Mouse (Mus musculus): ENCODE data around the gene Plekho1.

The Plekho1 gene

DNA sequence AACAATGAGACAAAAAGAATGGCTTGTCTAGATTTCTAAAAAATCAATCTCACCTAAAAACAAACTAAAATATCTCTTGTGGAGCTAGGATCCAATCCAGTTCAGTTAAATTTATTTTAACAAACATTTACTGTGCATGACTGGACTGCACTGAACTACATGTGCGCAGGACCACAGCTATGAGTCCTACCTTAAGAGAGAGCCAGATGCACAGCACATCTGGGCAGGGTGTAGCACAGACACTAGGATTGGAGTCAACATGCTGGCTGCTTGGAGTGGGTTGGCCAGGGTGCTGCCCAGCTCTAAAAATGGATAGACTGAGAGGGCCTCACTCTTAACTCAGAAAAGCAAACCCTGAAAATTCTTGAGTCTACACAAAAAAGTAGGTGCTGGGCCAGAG, 5.8 kb upstream of the Plekho1 start:
- no peak for DNase-seq (ENCODE audit: low read depth)

DNA sequence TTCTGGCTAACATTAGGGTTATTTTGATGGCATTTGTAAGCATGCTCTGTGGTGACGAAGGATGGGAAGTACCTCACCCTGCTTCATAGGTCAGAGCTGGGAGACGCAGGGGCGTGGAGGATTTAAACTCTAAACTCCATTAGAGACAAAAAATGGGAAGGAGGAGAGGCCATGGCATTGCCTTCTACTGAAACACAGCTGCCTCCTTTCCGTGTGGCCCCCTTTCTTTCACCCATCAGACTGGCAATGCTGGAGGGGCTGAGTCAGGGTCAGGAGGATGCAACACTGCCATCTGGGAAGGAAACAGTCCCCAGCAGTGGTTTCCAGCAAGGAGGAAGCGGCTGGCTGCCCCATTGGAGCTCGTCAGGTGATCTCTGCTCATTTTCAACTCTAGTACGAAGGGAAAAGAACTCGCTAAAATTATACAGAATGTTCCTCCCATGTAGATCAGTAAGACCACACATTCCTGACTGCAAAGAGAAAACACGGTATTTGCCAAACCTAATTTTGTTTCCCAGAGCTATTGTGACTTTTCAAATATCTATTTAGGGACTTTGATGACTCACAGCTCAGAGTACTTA, 5.2 kb upstream of the Plekho1 start:
- DNase-seq (ENCODE audit: low read depth), result no peak

DNA sequence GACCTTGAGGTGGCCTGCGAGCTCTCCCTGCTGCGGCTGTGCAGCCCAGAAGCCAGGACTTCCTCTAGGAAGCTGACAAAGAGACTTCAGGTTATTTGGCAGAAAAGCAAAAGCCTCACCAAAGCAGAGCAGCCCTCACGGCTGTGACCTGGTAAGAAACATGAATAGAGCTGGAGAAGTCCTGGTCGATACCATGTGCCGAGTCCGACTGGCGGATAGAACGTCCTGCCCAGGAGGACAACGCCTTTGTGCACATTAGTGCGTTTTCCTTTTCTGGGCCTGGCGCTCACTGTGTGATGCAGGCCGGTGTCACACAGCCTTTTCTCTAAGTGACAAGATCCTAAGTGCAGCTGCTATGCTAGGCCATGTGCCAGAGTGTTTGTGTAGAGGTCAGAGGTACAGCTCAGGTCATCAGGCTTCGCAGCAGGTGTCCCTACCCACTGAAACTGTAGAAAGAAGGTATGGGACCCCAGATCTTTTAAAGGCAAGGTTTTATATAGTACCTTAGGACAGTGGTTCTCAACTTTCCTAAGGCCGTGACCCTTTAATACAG, 4.4 kb upstream of the Plekho1 start:
- DNase-seq (ENCODE audit: low read depth), result no peak

DNA sequence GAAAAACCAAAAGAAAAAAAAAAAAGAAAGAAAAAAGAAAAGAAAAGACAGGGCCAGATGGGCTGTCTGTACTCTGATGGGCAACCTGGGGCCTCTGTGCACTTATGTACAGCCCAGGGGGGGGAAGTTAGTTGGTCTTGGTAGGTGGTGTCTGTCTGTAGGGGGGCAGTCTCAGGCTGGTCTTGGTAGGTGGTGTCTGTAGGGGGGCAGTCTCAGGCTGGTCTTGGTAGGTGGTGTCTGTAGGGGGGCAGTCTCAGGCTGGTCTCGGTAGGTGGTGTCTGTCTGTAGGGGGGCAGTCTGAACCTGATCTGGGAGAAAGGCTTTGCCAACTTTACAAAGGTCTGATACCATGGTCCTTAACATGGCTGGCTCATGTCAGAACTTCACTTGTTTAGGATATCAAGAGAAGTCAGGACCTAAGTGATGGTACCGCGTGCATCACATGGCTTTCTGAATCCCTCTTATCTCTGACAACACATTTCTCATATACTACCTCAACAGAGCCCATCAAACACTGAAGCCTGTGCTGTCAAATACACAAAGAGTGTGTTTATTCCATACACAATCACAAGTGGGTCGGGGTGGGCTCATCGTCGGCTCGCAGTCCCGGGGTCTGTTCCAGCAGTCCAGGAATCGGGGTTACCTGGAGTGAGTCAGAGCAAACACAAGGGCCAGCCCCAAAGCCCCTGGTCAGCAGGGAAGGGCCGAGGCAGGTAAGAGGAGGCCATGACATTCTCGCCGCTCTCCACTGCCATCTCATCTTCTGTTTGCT, 3.7 kb upstream of the Plekho1 start:
- DNase-seq (ENCODE audit: low read depth), result no peak

DNA sequence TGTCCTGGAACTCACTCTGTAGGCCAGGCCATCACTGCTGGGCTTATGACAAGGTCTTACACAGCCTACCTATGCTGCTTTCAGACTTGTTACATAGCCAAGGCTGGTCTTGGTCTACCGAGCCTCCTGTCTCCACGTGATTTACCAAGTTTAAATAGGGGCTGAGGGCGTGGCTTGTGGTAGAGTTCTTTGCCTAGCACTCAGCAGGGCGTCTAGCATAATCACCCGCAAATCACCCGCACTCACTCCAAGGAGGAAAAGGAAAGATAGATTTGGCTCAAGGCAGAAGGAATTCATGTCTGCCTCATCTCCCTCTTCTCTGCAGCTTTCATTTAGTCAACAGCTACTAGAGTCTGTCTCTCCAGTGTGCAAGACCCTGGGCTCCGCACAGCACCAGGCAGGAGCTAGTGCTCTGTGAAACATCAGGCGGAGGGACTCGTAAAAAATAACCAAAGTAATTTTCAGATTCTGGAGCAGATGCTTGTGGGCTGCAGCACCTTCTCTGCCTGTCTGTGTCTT, 1.5 kb upstream of the Plekho1 start:
- DNase-seq (ENCODE audit: low read depth), result no peak

DNA sequence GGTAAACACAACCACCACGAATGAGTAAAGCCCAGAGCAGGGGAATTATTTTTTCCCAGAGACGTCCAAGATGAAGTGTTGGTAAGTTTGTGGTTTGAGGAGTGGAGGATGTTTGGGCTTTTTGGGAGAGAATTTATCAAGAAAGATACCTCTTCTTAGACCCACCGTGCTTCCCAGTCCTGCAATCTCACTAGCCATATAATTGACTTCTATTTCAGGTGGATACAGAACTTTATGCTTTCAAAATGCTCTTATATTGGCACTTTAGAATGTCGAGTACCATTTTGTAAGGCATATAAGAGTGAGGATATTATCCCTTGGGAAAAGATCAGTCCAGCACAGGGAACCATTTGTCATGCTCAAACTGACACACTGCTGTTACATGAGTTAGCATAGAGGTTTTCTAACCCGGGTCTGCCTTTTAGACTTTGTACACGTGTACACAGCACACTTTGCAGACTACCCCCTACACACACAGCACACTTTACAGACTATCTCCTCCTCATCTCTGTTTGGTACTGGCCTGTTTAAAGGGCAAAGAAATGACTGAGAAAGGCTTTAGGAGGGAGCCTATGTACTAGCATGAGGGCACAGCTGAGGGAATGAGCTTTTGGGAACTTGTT, 761 bp upstream of the Plekho1 start:
- no peak for DNase-seq (ENCODE audit: low read depth)

DNA sequence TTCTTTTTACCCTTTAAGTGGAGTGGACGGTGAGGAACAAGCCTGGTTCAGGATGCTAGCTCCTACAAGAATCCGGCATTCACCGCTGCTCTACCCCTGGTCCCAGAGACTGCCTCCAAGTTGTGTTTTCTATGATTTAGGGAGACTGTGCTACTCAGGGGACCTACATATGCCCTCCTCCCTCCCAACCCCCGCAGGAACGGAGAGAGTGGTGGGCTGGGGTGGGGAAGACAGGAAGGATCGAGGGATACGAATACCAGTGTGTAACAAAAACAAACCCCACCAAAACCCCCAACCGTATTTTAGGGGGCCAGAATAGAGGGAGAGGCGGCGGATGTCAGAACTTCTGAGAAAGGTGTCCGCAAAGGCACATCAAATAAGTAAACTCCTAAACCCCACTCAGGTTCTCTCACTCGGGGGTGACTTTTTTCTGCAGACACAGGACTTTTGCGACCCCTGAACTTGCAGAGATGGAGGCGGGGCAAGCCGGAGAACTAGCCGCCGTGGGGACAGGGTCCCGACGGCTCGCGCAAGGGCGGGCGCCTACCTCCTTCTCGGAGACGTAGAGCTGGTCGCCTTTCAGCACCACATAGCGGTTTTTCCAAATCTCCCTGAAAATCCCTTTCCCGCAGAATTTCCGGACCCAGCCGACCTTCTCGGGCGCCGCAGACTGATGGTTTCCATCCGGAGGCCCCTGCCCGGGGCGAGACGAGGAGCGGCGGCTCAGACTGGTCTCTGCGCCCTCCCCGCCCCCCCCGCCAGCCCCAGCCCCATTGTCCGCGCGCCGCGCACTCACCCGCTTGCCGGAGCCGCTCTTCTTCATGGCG, 613 bp downstream of the Plekho1 start:
- DNase-seq (ENCODE audit: low read depth), result no peak

DNA sequence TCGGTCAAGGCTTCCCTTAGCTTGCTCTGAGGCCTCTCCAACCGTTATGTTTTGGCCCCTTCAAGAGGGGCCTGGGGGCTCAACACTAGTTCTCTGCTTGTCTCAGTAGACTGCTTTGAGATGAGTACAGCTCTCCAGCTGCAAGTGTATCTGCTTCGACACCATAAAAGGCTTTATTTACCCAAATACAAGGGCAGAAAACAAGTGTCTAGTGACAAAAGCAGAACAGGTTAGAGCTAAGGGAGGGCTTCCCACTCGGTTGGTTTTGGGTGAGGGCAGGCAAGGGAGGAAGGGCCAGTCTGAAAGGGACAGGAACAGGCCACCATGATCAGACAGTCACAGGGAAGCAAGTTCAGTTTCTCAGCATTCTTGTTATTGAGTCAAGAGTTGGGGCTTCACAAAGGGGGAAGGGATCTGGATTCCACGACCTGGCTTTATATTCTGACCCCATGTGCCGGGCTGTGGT, 1.4 kb downstream of the Plekho1 start:
- DNase-seq (ENCODE audit: low read depth), result no peak

DNA sequence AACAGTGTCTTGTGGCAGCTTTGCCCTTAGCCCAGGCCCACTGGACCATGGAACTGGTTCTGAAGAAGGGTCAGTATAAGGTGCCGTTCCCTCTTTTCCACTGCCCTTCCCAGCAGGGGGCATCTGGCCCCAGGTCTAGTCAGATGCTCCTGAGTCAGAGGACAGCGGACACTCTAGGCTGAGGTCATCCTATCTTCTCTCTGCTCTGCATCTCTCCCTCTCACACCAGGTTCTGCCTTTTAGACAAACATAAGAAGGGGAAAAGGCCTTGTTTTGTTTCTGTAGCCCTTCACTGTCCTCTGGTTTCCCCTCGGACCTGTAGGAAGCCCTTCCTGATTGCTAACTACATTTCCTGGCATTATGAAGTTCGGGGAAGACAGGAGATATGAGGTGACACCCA, 1.9 kb downstream of the Plekho1 start:
- no peak for DNase-seq (ENCODE audit: low read depth)

DNA sequence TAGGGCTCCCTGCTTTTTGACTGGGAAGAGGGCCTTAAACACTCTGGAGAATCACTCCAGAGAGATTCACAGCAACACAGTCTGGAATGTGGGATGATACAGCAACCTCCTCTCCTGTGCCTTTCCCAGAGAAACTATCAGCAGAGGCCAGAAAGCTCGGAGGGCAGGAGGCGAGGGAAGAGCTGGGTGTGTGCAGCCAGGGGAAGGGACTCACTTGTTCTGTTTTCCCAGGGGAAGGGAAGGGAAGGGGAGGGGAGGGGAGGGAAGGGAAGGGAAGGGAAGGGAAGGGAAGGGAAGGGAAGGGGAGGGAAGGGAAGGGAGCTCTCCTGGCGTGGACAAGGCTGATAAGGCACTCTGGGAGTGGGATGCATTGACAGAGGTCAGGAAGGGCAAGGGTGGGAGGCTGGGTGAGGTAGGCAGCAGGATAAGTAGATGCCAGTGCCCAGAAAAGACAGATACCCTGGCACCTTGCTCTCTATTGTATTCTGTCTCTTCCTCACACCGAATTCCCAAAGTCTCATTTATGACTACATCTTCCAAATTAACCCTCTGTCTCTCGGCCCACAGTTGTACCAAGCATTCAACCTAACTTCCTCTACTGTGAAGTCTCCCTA, 2.7 kb downstream of the Plekho1 start:
- DNase-seq (ENCODE audit: low read depth), result no peak

DNA sequence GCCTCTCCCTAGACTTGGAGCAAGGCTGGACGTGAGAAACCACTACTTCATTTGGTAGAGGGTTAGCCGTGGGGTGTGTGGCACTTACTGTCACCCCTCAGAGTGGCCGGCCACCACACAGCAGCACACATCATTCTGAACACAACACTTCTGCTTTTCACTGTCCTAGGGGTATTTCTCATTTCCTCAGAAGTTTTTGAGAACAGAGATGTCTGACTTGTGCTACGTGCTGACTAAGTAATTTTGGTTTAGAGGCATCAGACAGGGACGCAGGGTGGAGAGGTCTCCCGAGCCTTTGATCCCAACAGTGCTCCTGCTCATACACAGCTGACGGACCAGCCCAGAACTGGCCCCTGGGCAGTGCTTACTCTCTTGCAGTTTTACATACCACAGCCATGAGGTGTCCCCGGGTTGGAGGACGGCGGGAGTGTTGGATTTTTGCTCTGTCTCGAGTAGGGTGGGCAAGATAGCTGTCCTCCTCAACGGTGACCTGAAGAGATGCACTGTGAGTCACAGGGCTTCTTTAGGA, 5.3 kb downstream of the Plekho1 start:
- DNase-seq (ENCODE audit: low read depth), result no peak

DNA sequence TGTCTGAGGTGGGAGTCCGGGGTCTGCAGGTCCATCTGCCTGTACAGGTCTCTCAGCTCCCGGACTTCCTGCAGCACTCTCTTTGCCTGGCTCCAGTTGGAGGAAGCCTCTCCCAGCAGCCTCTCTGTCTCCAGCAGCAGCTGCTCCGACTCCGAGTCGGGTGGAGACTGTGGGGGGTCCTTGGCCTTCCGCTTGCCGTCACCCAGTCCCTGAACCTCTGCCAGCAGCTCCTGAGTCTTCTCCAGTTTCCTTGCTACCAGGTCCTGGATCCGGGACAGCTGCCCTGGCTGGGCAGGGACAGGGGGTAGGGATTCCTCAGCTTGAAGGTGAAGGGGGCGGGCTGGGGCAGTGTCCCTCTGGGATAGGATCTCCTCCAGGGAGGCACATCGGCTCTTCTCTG, 6.8 kb downstream of the Plekho1 start:
- no peak for DNase-seq (ENCODE audit: low read depth)

DNA sequence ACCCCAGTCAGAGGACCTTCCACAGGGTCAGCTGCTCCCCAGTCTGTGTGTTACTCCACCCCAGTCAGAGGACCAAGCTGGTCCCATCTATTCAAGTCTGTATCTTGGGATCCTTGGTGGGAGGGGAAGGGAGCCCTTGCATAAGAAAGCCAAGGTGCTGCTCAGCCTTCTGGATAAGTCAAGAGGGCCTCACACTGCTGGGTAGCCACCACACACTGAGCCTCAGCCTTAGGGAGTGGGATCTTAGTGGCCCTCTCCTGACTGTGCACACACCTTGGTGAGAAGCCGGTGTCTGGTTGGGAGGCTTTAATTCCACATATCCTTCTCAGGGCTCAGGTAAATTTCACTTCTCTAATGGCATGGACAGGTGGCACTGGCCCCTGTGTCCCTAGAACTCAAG, 7.7 kb downstream of the Plekho1 start:
- no peak for DNase-seq (ENCODE audit: low read depth)

DNA sequence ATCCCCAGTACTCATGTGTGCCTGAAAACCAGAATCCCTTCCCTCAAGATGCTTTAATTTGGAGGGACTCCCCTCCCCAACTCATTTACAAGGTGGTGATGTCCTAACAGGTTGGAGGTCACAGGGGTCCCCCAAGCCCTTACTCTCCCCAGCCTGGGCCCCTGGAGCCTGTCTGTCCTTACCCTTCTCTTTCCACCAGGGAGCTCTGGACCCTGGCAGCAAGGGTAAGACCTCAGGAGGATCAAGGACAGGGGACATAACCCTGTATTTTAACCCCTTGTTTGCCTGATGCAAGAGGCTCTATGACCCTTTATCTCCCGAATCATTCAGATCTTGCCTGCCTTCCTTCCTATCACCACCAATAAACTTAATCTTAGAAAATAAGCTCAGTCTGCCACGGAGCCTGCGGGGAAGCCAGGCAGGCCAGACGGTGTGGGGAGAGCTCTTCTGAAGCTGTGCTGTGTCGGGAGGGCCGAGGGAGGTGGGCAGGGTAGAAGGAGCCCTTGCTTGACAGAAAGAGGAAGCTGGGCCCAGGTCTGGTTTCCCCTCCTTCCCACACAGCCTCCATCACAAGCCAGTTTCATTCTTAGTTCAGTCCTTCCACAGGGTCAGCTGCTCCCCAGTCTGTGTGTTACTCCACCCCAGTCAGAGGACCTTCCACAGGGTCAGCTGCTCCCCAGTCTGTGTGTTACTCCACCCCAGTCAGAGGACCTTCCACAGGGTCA, 8.3 kb downstream of the Plekho1 start:
- DNase-seq (ENCODE audit: low read depth), result no peak

DNA sequence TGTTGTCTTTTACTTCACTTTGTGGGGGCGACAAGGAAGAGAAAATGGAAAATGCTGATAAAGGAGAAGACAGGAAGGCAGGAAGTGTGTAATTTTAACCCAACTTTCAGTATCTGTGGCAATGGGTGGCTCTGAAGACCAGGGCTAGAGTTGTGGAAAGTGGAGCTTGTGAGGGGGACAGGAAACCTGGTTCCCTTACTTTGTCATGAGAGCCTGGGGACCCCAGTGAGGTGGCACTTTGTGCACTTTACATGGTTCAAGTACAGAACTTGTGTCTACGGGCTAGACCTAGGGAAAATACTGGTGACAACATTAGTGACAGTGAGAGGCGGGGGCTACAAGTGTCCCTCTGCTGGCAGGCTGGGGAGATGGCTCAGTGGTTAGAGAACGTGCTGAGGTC, 8.8 kb downstream of the Plekho1 start:
- no peak for DNase-seq (ENCODE audit: low read depth)

DNA sequence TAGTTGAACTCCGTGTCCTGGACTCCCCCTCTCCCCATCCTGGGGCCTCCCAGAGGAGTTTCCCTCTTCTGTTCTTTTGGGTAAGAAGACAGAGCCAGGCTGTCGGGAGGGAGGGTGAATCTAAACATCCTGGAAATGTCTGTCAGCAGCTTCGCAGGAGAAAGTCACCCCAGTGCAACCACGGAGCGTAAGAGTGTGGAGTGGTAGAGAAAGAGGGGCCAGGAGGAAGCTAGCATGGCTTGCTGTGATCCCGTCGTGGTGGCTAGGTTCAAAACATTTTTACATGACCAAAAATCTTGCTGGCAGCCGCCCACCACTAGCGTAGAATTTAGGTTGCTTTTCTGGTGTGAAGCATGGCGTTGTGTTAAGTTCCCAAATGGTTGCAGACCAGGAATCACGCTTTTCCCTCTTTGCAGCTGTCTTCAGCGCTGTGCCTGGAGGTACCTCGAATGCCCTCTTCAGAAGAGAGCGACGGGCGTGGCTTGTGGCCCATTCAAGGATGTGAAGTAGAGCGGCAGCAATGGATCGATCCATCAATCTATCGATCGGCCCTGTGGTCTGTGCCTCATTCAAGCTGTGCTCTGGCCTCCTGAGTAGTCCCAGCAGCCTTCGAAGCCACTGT, 9.7 kb downstream of the Plekho1 start:
- no peak for DNase-seq (ENCODE audit: low read depth)

DNA sequence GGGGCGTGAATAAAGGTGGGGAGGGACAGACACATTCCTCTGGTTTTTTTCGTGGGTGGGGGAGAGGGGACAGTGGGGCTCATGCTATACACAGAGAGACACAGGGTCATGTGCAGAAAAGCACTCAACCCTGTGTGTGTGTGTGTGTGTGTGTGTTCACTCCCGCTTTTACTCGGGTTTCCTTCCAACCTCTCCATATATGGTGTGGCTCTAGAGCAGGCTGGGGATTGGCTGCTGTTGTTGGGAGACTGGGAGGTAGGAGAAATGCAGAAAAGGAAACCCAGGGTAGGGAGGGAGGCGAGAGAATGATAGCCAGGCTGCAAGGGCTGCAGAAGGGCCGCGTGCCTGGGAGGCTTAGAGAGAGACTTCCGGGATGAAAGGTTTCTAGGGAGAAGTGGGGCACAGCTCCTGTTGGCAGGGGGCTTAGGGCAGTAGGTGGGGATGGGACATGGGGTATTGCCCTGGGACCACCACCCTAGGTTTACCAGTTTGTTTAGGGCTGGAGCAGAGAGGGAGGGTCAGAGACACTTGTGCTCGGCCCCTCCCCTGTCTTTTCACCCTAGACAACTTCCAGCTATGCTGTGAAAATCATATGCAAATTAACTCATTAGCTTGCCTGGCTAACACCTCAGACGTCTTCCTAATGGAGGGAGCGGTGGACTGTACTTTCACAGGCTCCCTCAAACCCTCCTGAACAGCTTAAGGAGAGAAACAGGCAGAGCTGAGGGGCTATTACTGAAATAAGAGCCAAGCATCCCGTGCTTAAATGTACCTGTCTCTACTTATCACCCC, 10.4 kb downstream of the Plekho1 start:
- no peak for DNase-seq (ENCODE audit: low read depth)

DNA sequence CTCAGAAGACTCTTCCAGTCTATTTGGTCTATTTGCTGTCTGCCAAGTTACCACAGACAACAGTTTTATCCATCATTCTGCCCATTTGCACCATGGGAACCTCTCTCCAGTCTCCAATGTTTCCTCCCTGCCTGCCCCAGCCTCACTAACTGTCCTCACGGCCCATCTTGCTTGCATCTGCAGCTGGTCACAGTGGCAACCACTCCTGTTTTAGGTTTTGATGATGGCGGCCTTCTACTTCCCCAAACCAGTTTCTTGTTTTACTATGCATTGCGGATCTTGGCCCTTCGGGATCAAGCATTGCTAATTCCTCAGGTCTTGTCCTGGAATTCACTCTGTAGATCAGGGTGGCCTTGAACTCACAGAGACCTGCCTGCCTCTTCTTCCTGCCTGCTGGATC, 13.7 kb downstream of the Plekho1 start:
- no peak for DNase-seq (ENCODE audit: low read depth)

DNA sequence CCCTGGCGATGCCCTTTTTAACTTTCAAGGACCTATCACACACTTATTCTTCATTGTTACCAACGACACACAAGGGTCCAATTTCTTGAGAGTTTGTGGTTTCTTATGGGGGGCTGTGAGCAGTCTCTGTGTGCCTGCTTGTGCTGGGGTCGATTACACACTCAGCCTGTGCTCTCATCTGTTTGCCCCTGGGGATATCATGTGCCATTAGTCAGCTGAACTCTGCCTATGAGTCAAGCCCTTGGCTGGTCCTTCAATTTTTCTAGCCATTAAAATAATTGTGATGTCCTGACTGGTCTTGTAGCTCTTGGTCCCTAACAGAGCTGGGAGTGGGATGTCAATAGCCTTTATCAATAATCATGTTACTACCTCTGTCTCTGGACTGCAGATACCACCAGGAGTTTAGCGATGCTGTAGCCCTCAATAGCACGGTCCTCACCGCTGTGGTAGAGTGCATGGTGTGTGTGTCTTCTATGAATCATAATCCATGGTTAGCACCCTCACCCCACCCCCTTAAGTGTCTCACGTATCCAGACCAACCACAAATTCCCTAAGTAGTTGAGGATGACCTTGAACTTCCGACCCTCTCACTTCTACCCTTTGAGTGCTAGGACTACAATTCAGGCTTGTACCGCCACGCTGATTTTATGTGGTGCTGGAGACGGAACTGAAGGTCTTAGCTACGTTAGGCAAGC, 15.4 kb downstream of the Plekho1 start:
- DNase-seq (ENCODE audit: low read depth), result no peak
